Mouse (Mus musculus) heart, postnatal 0 days (tissue): Measurements from ENCODE around the gene Znfx1. TPM values are rescaled to one million over a fixed set of nuclear protein-coding genes. Genes with fewer than 3 reads are reported as not detected.
A peak's percentile ranks its signal among the peaks of the same experiment; 100 is the strongest.
"Not testable (repeated sequence)": the region's sequence is repeated elsewhere in the genome, so short reads cannot be mapped to it uniquely, and the experiment has no call there.

Source experiments
- ATAC-seq: fragments of 200-750 bp; cut with Nextera tagmentation; 2 replicates; pipeline ENCODE4 v1.8.0; 2017; ENCODE audit warnings: low read depth, moderate number of reproducible peaks, moderate library complexity; ENCODE audit not compliant: insufficient read depth
- DNase-seq: peaks from one replicate; pipeline ENCODE4 v3.0.0-alpha.2; 2016; ENCODE audit warnings: low spot score
- H3K27ac ChIP-seq: fragments of 300-500 bp; sonication (generic); 2 replicates; pipeline ENCODE4 v1.5.1; 2014; ENCODE audit warnings: low read depth, mild to moderate bottlenecking
- H3K27me3 ChIP-seq: fragments of 300-500 bp; sonication (generic); 2 replicates; pipeline ENCODE4 v1.6.1; 2014; ENCODE audit warnings: low read length, mixed read lengths; ENCODE audit not compliant: control insufficient read depth, insufficient read depth
- H3K36me3 ChIP-seq: fragments of 300-500 bp; sonication (generic); replicated peaks from 2 replicates; pipeline ENCODE4 v1.6.1; 2014; ENCODE audit warnings: low read length, mixed read lengths; ENCODE audit not compliant: control insufficient read depth, insufficient read depth
- H3K4me1 ChIP-seq: fragments of 300-500 bp; sonication (generic); 2 replicates; pipeline ENCODE4 v1.6.1; 2014; ENCODE audit warnings: antibody characterized with exemption; ENCODE audit not compliant: control insufficient read depth, insufficient read depth
- H3K4me2 ChIP-seq: fragments of 300-500 bp; sonication (generic); 2 replicates; pipeline ENCODE4 v1.6.1; 2014; ENCODE audit warnings: low read depth, mild to moderate bottlenecking, low read length, moderate library complexity
- H3K4me3 ChIP-seq: fragments of 300-500 bp; sonication (generic); 2 replicates; pipeline ENCODE4 v1.5.1; 2014; ENCODE audit warnings: low read depth, low read length
- H3K9ac ChIP-seq: fragments of 300-500 bp; sonication (generic); replicated peaks from 2 replicates; pipeline ENCODE4 v1.6.1; 2014; ENCODE audit warnings: low read depth, low read length, mixed read lengths
- H3K9me3 ChIP-seq: fragments of 300-500 bp; sonication (generic); replicated peaks from 2 replicates; pipeline ENCODE4 v1.6.1; 2016; ENCODE audit warnings: low read length; ENCODE audit not compliant: control insufficient read depth
- CTCF ChIP-seq: IDR thresholded peaks from 2 replicates; pipeline ENCODE4 v1.5.1; 2016; ENCODE audit warnings: antibody characterized with exemption, control low read depth, low read depth
- EP300 ChIP-seq: IDR thresholded peaks from 2 replicates; pipeline ENCODE4 v1.6.1; 2016; ENCODE audit warnings: antibody characterized with exemption, low read depth
- WGBS: fragments of 180-500 bp; shearing (Covaris S2); extraction: QIAGEN DNeasy Blood & Tissue Kit; methylation state at CpG from one replicate; pipeline ENCODE4 v1.1.7; 2014; 5-methylcytosine and 5-hydroxymethylcytosine counted together
- polyA plus RNA-seq: library from polyadenylated mRNA; unstranded; fragments of >200 nt; fragmentation: Nextera tagmentation; extraction: Ambion mirVana; gene quantifications from 2 replicates; pipeline ENCODE4 v1.2.1, GENCODE M21; 2015
- total RNA-seq: library from RNA; depleted of rRNA; stranded (reverse); fragments of >200 nt; gene quantifications from 2 replicates; pipeline ENCODE4 v1.2.3, GENCODE M21; 2014; ENCODE audit warnings: low replicate concordance

The Znfx1 gene
- total and polyA plus RNA-seq, 2 experiments from 2014 or later, result 6.9 to 35.4 TPM

- no peak for ATAC-seq
- H3K4me1 ChIP-seq, result 0 out of 2 replicates have a peak, but pooled peaks cover under 1% of the 10 kb centered on the region
- H3K27me3 ChIP-seq, result no peaks in the 10 kb centered on the region
- H3K4me3 ChIP-seq, result no peak overlapping the region
- no peak overlapping the region for H3K4me2 ChIP-seq
- no peak for TF ChIP-seq CTCF
- no peak overlapping the region for H3K9ac ChIP-seq
- H3K36me3 ChIP-seq, result no peaks in the 10 kb centered on the region
- H3K9me3 ChIP-seq, result no peaks in the 10 kb centered on the region
- peak overlapping the region; percentile 15; the same call in 1 of the 2 replicates for H3K27ac ChIP-seq
- peak; percentile 11 for DNase-seq
- WGBS, result 38% methylated on average over 4 of the region's 4 CpGs
These were observed 53.3 kb downstream of the Znfx1 start for GRCm38 (mm10) chr2:167009483-167009882.

GRCm38 (mm10) chr2:167007565-167007964, 55.2 kb downstream of the Znfx1 start:
- H3K9me3 ChIP-seq, H3K36me3 ChIP-seq, H3K4me1 ChIP-seq, H3K4me2 ChIP-seq, H3K27me3 ChIP-seq, ATAC-seq, H3K4me3 ChIP-seq, H3K27ac ChIP-seq, DNase-seq, H3K9ac ChIP-seq: not testable (repeated sequence)
- WGBS, result 60% methylated on average over 4 of the region's 4 CpGs

DNA sequence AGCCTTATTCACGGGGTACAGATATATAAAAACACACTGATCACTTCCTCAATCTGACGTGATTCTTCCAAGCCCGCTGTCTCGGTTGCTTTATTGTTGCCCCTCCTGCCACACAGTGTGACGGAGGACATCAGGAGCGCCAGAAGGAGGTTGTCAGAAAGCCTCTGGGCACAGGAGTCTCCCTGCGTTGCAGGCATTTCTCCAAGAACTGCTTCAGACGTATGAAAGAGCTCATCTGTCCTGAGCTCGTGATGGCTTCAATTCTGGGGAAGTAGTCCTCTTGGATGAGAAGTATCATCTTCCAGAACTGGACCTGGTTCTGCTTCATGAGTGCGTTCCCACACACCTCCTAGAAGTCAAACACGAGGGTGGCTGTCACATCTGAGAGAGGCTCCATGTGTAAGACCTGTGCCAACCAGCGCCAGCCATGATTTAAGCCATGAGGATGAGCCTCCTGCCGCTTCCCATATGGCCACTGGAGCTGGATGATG, 55.8 kb downstream of the Znfx1 start:
- TF ChIP-seq EP300 (no peak), CTCF (no peak)
- H3K27me3 ChIP-seq, result no peaks in the 10 kb centered on the region
- no peak overlapping the region for H3K9ac ChIP-seq
- ATAC-seq (no peak), DNase-seq (no peak)
- no peaks in the 10 kb centered on the region for H3K4me1 ChIP-seq
- no peak overlapping the region for H3K4me2 ChIP-seq
- no peaks in the 10 kb centered on the region for H3K9me3 ChIP-seq
- H3K36me3 ChIP-seq, result no peaks in the 10 kb centered on the region
- no peak overlapping the region for H3K27ac ChIP-seq
- no peak overlapping the region for H3K4me3 ChIP-seq
- WGBS, result 72% methylated on average over 13 of the region's 13 CpGs

DNA sequence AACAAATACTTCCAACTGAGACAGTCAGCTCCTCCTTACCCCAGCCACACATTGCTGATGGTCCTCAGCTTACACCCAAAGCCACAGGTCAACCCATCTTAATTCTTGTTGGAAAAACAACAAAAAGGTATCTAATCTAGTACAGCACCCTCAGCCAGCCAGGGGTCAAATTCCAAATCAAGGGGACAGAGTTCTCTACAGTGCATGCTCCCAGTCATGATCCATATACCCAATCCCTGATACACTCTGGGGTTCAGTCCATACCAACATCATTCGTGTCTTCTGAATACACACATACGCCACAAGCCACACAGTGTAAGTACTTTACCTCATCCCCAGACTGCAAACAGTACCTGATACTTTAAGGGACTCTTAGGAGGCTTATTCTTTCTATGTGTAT, 56.5 kb downstream of the Znfx1 start:
- no peak overlapping the region for H3K9ac ChIP-seq
- no peak overlapping the region for H3K4me2 ChIP-seq
- 76% methylated on average over 2 of the region's 2 CpGs for WGBS
- DNase-seq (no peak), ATAC-seq (no peak)
- no peaks in the 10 kb centered on the region for H3K4me1 ChIP-seq
- no peaks in the 10 kb centered on the region for H3K27me3 ChIP-seq
- H3K4me3 ChIP-seq, result no peak overlapping the region
- no peak for TF ChIP-seq CTCF
- TF ChIP-seq EP300, result no peak
- H3K9me3 ChIP-seq, result no peaks in the 10 kb centered on the region
- H3K27ac ChIP-seq, result no peak overlapping the region
- no peaks in the 10 kb centered on the region for H3K36me3 ChIP-seq

- Histone ChIP-seq H3K4me2 (no peak overlapping the region), H3K9me3 (no peaks in the 10 kb centered on the region), H3K4me3 (no peak overlapping the region), H3K9ac (no peak overlapping the region), H3K27ac (no peak overlapping the region), H3K36me3 (no peaks in the 10 kb centered on the region), H3K4me1 (no peaks in the 10 kb centered on the region), H3K27me3 (no peaks in the 10 kb centered on the region)
- DNase-seq, result peak; percentile 78
- no peak for TF ChIP-seq EP300
- peak; percentile 72 for TF ChIP-seq CTCF
- WGBS, result 38% methylated on average over 8 of the region's 8 CpGs
- ATAC-seq, result peak; percentile 60
These were observed 58.5 kb downstream of the Znfx1 start for GRCm38 (mm10) chr2:167004099-167004854.

DNA sequence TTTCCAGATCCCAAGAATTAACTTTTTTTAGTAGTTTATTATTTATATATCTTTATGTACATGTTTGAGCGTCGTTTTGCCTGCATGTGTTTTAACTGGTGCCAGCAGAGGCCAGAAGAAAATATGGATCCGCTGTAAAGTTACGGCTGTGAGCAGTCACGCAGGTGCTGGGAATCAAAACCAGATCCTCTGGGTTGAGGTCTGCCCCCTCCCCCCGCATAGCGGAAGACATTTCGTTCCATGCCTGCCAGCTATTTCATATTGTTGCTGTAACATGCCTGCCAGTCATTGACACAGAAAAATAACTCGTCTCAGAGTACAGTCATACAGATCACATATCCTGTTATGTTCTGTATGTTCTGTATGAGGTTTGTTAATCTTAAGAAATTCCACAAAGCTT, 61.3 kb downstream of the Znfx1 start:
- Histone ChIP-seq H3K4me1 (0 out of 2 replicates have a peak, but pooled peaks cover 3% of the 10 kb centered on the region), H3K36me3 (no peaks in the 10 kb centered on the region), H3K4me3 (no peak overlapping the region), H3K9me3 (no peaks in the 10 kb centered on the region), H3K27ac (no peak overlapping the region), H3K9ac (no peak overlapping the region), H3K27me3 (no peaks in the 10 kb centered on the region), H3K4me2 (no peak overlapping the region)
- DNase-seq (no peak), ATAC-seq (no peak)
- no peak for TF ChIP-seq EP300
- TF ChIP-seq CTCF, result no peak
- 72% methylated on average over 9 of the region's 9 CpGs for WGBS
